Mouse (Mus musculus) limb, embryonic 11.5 days (tissue): Measurements from ENCODE around the gene Hs3st3b1. TPM values are rescaled to one million over a fixed set of nuclear protein-coding genes. Genes with fewer than 3 reads are reported as not detected.

Experiments
- ATAC-seq: fragments of 200-750 bp; cut with Nextera tagmentation; 2 replicates; pipeline ENCODE4 v1.8.0; 2017; ENCODE audit warnings: low read depth; ENCODE audit not compliant: insufficient number of reproducible peaks, low FRiP score, low TSS enrichment
- DNase-seq: peaks from one replicate; pipeline ENCODE4 v3.0.0-alpha.2; 2015; ENCODE audit warnings: low spot score
- H3K27ac ChIP-seq: fragments of 300-500 bp; sonication (generic); replicated peaks from 2 replicates; pipeline ENCODE4 v1.5.1; 2014; ENCODE audit warnings: low read depth, mild to moderate bottlenecking, low read length
- H3K27me3 ChIP-seq: fragments of 300-500 bp; sonication (generic); 2 replicates; pipeline ENCODE4 v1.6.1; 2014; ENCODE audit warnings: mild to moderate bottlenecking, low read length, mixed read lengths; ENCODE audit not compliant: control insufficient read depth, insufficient read depth
- H3K36me3 ChIP-seq: fragments of 300-500 bp; sonication (generic); 2 replicates; pipeline ENCODE4 v1.6.1; 2014; ENCODE audit warnings: mild to moderate bottlenecking, low read length, moderate library complexity, mixed read lengths; ENCODE audit not compliant: control insufficient read depth, insufficient read depth
- H3K4me1 ChIP-seq: fragments of 300-500 bp; sonication (generic); 2 replicates; pipeline ENCODE4 v1.6.1; 2014; ENCODE audit warnings: low read length, mixed read lengths; ENCODE audit not compliant: control insufficient read depth, insufficient read depth
- H3K4me2 ChIP-seq: fragments of 300-500 bp; sonication (generic); 2 replicates; pipeline ENCODE4 v1.6.1; 2014; ENCODE audit warnings: low read depth, mild to moderate bottlenecking, moderate library complexity; ENCODE audit not compliant: severe bottlenecking
- H3K4me3 ChIP-seq: fragments of 300-500 bp; sonication (generic); 2 replicates; pipeline ENCODE4 v1.5.1; 2014; ENCODE audit warnings: low read depth, low read length
- H3K9ac ChIP-seq: fragments of 300-500 bp; sonication (generic); 2 replicates; pipeline ENCODE4 v1.6.1; 2014; ENCODE audit warnings: mild to moderate bottlenecking, low read length
- H3K9me3 ChIP-seq: fragments of 300-500 bp; sonication (generic); 2 replicates; pipeline ENCODE4 v1.6.1; 2016; ENCODE audit warnings: low read length; ENCODE audit not compliant: control insufficient read depth
- WGBS: fragments of 180-500 bp; shearing (Covaris S2); extraction: QIAGEN DNeasy Blood & Tissue Kit; methylation state at CpG from one replicate; pipeline ENCODE4 v1.1.7; 2014; 5-methylcytosine and 5-hydroxymethylcytosine counted together
- polyA plus RNA-seq: library from polyadenylated mRNA; unstranded; fragments of >200 nt; fragmentation: Nextera tagmentation; extraction: Ambion mirVana; gene quantifications from 2 replicates; pipeline ENCODE4 v1.2.1, GENCODE M21; 2014

Gene Hs3st3b1
- polyA plus RNA-seq, 1 experiment from 2014 or later, result 30.4 TPM

DNA sequence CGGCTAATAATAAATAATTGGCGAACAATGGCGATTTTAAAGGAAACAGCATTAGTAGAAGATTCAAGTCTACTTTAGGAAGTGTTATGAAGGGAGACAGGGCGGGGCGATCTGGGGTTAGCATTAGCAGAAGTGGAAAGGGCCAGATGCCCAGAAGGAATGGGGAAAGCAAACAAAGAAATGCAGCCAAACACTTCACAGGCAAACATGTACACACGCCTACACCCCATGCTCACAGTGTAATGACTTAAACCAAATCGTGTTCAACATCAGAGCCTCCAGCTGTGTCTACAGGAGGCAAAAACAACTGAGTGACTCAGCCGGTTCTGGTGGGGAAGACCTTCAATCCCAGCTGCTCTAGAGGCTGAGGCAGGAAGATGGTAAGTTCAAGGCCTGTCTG lies 20.1 kb upstream of the Hs3st3b1 start:
- Histone ChIP-seq H3K36me3 (no peaks in the 10 kb centered on the region), H3K4me3 (no peak overlapping the region), H3K27me3 (no peaks in the 10 kb centered on the region), H3K27ac (no peak overlapping the region), H3K9me3 (no peaks in the 10 kb centered on the region), H3K4me2 (no peak overlapping the region), H3K9ac (no peak overlapping the region), H3K4me1 (no peaks in the 10 kb centered on the region)
- DNase-seq (no peak), ATAC-seq (no peak)
- 84% methylated on average over 8 of the region's 8 CpGs for WGBS

DNA sequence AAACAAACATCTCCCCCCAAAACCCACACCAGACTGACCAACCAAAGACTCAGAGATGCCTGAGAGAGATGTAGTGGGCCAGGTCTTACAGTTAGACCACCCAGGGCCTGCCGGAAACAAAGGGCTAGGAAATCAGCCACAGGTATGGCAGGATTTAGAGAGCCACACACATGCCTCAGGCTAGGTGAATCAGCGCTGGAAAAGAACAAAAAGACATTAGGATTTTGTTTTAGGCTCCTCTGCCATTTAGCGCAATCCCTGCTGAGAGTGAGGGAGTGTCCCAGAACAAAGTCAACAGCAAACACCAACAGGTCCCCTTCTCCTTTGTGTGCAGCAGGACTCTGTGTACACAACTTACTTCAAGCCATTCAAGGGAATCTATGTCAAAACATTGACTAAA lies 14.6 kb upstream of the Hs3st3b1 start:
- Histone ChIP-seq H3K27me3 (no peaks in the 10 kb centered on the region), H3K27ac (no peak overlapping the region), H3K9me3 (no peaks in the 10 kb centered on the region), H3K4me2 (no peak overlapping the region), H3K4me3 (no peak overlapping the region), H3K9ac (no peak overlapping the region), H3K36me3 (no peaks in the 10 kb centered on the region), H3K4me1 (no peaks in the 10 kb centered on the region)
- DNase-seq (no peak), ATAC-seq (no peak)
- WGBS, result 52% methylated on average over 3 of the region's 3 CpGs

DNA sequence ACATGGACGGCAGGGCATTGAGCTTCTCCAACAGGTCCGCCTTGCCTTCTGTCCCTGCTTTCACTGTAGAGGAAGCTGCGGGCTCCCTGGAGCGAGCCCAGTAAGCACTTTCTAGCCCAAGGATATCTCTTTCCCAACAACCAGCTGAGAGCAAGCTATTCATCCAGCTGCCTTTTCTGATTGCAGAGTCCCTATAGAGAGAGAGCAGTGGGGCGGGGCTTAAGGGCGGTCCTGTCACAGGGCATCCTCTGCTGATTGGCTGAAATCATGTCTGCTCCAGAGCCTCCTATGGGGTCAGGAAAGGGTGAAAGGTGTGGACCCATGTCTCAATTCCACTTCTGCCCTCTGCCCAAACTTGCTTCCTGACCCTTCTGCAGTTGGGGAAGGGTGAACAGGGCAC lies 4.8 kb upstream of the Hs3st3b1 start:
- H3K27ac ChIP-seq, result no peak overlapping the region
- no peak for ATAC-seq
- H3K27me3 ChIP-seq, result peaks cover 24% of the 10 kb centered on the region
- peaks cover 13% of the 10 kb centered on the region for H3K4me1 ChIP-seq
- H3K9me3 ChIP-seq, result no peaks in the 10 kb centered on the region
- DNase-seq, result no peak
- no peaks in the 10 kb centered on the region for H3K36me3 ChIP-seq
- 89% methylated on average over 6 of the region's 6 CpGs for WGBS
- H3K4me3 ChIP-seq, result no peak overlapping the region
- no peak overlapping the region for H3K9ac ChIP-seq
- no peak overlapping the region for H3K4me2 ChIP-seq

DNA sequence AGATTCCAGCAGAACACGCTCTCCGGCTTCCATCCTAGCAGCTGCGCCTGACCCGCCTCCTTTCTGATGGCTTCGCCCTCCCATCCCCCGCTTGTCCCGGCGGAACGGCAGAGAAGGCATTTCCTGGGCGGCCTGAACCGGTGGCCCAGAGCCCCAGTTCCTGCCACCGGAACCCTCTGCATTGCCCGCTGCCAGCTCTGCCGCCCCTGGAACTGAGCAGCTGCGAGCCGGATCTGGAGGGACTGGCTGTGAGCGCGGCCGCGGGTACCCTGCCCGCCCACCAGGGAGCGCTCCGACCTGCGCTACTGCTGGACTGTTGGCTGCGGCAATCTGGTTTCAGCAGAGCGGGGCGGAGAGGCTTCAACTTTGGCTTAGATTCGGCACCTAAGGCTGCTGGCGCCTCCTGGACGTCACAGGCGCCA lies 3.1 kb upstream of the Hs3st3b1 start:
- Histone ChIP-seq H3K36me3 (no peaks in the 10 kb centered on the region), H3K27me3 (peaks cover 27% of the 10 kb centered on the region), H3K4me2 (peak overlapping the region; percentile 69), H3K27ac (no peak overlapping the region), H3K9me3 (no peaks in the 10 kb centered on the region), H3K4me1 (peaks cover 13% of the 10 kb centered on the region), H3K4me3 (peak overlapping the region; percentile 22), H3K9ac (no peak overlapping the region)
- under 1% methylated on average over 31 of the region's 31 CpGs for WGBS
- ATAC-seq (no peak), DNase-seq (peak; percentile 91)

DNA sequence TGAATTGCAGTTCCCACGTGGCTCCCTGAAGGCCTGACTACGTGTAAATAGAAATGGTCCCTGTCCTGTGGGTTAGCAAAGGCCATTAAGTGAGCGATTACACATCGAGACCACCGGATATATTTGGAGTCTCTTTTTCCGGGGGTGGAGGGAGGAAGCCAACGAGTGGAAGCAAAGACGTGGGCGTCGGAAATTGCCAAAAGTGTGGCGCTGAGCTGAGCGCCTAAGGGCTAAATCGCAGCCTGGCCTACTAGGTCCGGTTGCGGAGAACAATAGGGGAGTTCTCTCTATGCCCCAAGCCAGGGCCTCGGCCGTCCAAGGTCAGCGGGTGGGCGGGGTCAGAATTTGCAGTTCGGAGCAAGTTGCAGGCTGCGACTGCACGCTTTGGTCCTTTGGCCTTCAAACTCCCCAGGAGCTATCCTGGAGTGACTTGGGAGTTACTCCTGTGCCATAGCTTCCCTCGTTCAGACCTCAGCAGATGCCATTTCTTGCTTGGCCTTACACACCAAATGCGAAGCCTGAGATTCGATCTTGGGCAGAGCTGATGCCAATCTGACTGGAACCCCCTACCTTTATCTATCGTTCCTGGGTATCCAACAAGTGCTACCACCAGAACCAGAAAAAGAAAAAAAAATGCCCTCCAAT lies 2.3 kb upstream of the Hs3st3b1 start:
- peaks cover 27% of the 10 kb centered on the region for H3K27me3 ChIP-seq

DNA sequence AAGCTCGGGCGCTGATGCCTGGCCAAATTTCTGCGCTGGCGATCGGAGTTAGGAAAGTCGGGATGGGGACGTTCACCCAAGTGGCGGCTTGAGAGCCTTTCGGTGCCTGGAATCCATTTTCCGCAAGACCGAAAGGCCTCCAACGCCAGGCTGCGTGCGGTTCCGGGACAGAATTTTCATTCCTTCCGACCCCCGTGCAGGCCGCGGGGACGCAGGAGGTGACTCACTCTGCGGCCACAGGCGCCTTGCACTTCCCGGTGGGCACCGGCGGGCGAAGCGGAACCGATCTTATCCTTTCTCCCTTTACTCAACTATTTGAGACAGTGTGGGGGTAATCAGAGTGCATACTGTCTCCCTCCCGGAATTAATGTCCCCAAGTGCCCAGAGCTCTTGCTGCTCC lies 1.3 kb upstream of the Hs3st3b1 start:
- DNase-seq (peak; percentile 71), ATAC-seq (no peak)
- H3K4me3 ChIP-seq, result peak overlapping the region; percentile 30
- H3K4me2 ChIP-seq, result peak overlapping the region; percentile 55
- under 1% methylated on average over 29 of the region's 29 CpGs for WGBS
- peak overlapping the region; percentile 47 for H3K9ac ChIP-seq
- peaks cover 21% of the 10 kb centered on the region for H3K4me1 ChIP-seq
- H3K9me3 ChIP-seq, result no peaks in the 10 kb centered on the region
- H3K36me3 ChIP-seq, result no peaks in the 10 kb centered on the region
- H3K27ac ChIP-seq, result no peak overlapping the region
- peaks cover 27% of the 10 kb centered on the region for H3K27me3 ChIP-seq

More for the DNA sequence above, 2.3 kb upstream of the Hs3st3b1 start:
- DNase-seq, result peak; percentile 61
- 5% methylated on average over 26 of the region's 26 CpGs for WGBS
- Histone ChIP-seq H3K27ac (no peak overlapping the region), H3K4me2 (no peak overlapping the region; the same call in 1 of the 2 replicates), H3K4me1 (peaks cover 13% of the 10 kb centered on the region), H3K9ac (no peak overlapping the region), H3K4me3 (no peak overlapping the region), H3K9me3 (no peaks in the 10 kb centered on the region), H3K36me3 (no peaks in the 10 kb centered on the region)
- ATAC-seq, result no peak

DNA sequence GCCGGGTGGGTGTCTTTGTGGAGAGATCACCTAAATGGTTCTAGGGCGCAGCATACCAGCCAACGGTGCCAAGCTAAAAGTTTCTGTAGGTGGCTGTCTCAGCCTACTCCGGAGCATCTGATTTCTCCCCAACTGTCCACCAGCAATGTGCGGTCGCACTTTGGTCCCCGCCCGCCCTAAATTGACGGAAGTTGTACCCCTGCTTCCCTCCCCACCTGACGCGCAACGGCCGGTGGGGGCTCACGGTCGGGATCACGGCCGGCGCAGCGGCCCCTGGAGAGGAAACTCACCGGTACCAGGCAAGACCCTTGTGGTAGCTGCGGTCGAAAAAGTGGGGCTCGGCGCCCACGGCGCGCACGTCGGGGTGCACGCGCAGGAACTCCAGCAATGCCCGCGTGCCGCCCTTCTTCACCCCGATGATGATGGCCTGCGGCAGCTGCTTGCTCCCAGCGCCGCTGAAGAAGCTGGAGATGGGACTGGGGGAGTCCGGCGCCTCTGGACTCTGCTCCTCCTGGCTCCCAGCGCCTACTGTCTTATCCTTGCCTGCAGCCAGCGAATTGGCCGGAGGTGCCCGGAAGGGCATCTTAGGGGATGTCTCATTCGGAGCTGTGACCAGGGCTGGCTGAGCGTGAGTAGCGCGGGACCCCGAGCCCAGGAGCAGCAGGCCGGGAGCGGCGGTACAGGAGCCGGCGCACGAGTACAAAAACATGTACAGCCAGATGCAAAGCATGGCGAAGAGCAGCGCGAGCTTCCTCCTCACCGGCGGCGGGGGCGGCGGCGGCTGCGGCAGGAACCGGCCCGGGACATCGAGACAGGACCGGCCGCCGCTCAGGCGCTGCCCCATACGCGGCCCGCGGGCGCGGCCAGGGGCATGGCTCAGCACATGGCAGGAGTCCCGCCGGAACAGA lies 792 bp downstream of the Hs3st3b1 start:
- peak overlapping the region; percentile 72 for H3K27ac ChIP-seq
- peaks cover 27% of the 10 kb centered on the region for H3K27me3 ChIP-seq
- H3K9me3 ChIP-seq, result no peaks in the 10 kb centered on the region
- WGBS, result 0% methylated on average over 79 of the region's 80 CpGs
- peak overlapping the region; percentile 89 for H3K9ac ChIP-seq
- peak overlapping the region; percentile 79 for H3K4me3 ChIP-seq
- DNase-seq, result peak; percentile 68
- no peaks in the 10 kb centered on the region for H3K36me3 ChIP-seq
- peak overlapping the region; percentile 82 for H3K4me2 ChIP-seq
- peaks cover 33% of the 10 kb centered on the region for H3K4me1 ChIP-seq
- ATAC-seq, result no peak

DNA sequence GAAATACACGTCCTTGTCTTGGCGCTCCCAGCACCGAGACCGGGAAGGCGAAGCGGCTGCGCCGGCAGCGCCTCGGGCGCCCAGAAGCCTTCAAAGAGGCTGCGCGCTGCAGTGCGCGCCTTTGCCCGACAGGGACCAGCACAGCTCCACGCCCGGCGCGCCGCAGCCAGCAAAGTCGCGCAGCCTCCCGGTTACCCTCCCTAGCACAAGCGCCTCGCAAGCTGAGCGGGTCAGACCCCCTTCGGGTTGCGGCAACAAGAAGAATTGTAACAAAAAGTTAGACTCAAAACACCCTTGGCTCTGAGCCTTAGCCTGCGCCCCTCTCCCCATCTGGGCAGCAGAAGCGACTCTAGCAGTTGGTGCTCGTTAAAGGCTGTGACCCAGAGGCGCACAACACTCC lies 1.6 kb downstream of the Hs3st3b1 start:
- Histone ChIP-seq H3K4me3 (peak overlapping the region; percentile 79), H3K9me3 (no peaks in the 10 kb centered on the region), H3K9ac (peak overlapping the region; percentile 89), H3K4me2 (peak overlapping the region; percentile 82), H3K36me3 (no peaks in the 10 kb centered on the region), H3K27me3 (peaks cover 22% of the 10 kb centered on the region), H3K4me1 (peaks cover 37% of the 10 kb centered on the region), H3K27ac (peak overlapping the region; percentile 72)
- DNase-seq, result peak; percentile 90
- under 1% methylated on average over 33 of the region's 33 CpGs for WGBS
- ATAC-seq, result peak; percentile 51; the same call in 1 of the 2 replicates
